Mouse (Mus musculus) urinary bladder, postnatal 25 days (tissue): Measurements from ENCODE around the gene Gm20431.

Source experiments
- DNase-seq: peaks from one replicate; pipeline ENCODE4 v3.0.0; 2022; ENCODE audit warnings: low spot score

Gene Gm20431

GRCm38 (mm10) chr2:167661270-167662203 lies at the start of gene Gm20431:
TSS of gene Gm20431 (minus strand) at chr2:167661496.
- peak; percentile 93 for DNase-seq

GRCm38 (mm10) chr2:167710574-167710973 lies 49.3 kb upstream of the Gm20431 start:
- no peak for DNase-seq

- no peak for DNase-seq
Observed at GRCm38 (mm10) chr2:167709969-167710368, 48.7 kb upstream of the Gm20431 start.

- no peak for DNase-seq
Observed at GRCm38 (mm10) chr2:167708373-167708772, 47.1 kb upstream of the Gm20431 start.

- no peak for DNase-seq
Observed at GRCm38 (mm10) chr2:167706183-167706939, 45.1 kb upstream of the Gm20431 start.

GRCm38 (mm10) chr2:167704409-167704808 lies 43.1 kb upstream of the Gm20431 start:
- DNase-seq, result no peak

- no peak for DNase-seq
Observed at GRCm38 (mm10) chr2:167702126-167702525, 40.8 kb upstream of the Gm20431 start.

GRCm38 (mm10) chr2:167701472-167701871 lies 40.2 kb upstream of the Gm20431 start:
- no peak for DNase-seq

- DNase-seq, result no peak
Observed at GRCm38 (mm10) chr2:167700018-167700417, 38.7 kb upstream of the Gm20431 start.

- DNase-seq, result peak; percentile 24
Observed at GRCm38 (mm10) chr2:167697902-167698301, 36.6 kb upstream of the Gm20431 start.

GRCm38 (mm10) chr2:167696143-167696542 lies 34.8 kb upstream of the Gm20431 start:
- DNase-seq, result no peak

- DNase-seq, result no peak
Observed at GRCm38 (mm10) chr2:167695491-167695890, 34.2 kb upstream of the Gm20431 start.

GRCm38 (mm10) chr2:167694963-167695362 lies 33.7 kb upstream of the Gm20431 start:
- no peak for DNase-seq

- no peak for DNase-seq
Observed at GRCm38 (mm10) chr2:167694244-167694643, 32.9 kb upstream of the Gm20431 start.

GRCm38 (mm10) chr2:167693540-167693939 lies 32.2 kb upstream of the Gm20431 start:
- DNase-seq, result no peak

GRCm38 (mm10) chr2:167692831-167693230 lies 31.5 kb upstream of the Gm20431 start:
- no peak for DNase-seq

- no peak for DNase-seq
Observed at GRCm38 (mm10) chr2:167691871-167692661, 30.8 kb upstream of the Gm20431 start.

GRCm38 (mm10) chr2:167691410-167691809 lies 30.1 kb upstream of the Gm20431 start:
- no peak for DNase-seq

- DNase-seq, result peak; percentile 26
Observed at GRCm38 (mm10) chr2:167690962-167691311, 29.6 kb upstream of the Gm20431 start.

GRCm38 (mm10) chr2:167690219-167690961 lies 29.1 kb upstream of the Gm20431 start:
- DNase-seq, result peak; percentile 67

GRCm38 (mm10) chr2:167689501-167690218 lies 28.4 kb upstream of the Gm20431 start, which contains the start of gene Tmem189:
TSS of gene Tmem189 (minus strand) at chr2:167689822.
- DNase-seq, result peak; percentile 53
